Mouse (Mus musculus) natural killer cell, adult 2 months (primary cell): ENCODE results near the gene Dcaf10.
"Not testable (repeated sequence)": the region's sequence is repeated elsewhere in the genome, so short reads cannot be mapped to it uniquely, and the experiment has no call there.

Experiments
- DNase-seq, 2 experiments: peaks; one replicate each; pipeline ENCODE4 v3.0.0; 2022; ENCODE audit warnings: low spot score in 2 of 2

Dcaf10 gene

GRCm38 (mm10) chr4:45341669-45342249 lies at the start of gene Dcaf10:
Dcaf10 (plus strand) TSS chr4:45342101.
- peak; percentile 87 to 91 for DNase-seq

- peak; percentile 59 to 73 for DNase-seq
These were observed 45.0 kb upstream of the Dcaf10 start, which contains the start of gene Trmt10b for GRCm38 (mm10) chr4:45296662-45297564. Trmt10b (plus strand) TSS chr4:45297127.

DNA sequence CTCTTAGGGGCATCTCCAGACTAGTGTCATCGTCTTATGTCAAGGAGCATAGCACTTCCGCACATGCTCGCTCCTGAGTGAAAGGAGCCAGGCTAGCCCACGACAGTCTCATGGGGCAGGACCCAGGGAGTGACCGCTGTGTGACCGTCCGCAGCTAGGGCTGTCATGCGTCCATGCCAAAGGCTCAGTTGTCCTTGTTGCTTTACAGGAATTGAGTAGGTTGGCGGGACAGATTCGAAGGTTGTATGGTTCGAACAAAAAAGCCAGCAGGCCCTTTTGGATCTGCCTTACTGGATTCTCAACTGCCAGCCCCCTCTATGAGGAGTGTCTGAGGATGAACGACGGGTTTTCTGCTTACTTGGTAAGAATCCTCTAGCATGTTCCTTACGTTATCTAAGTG lies 36.4 kb upstream of the Dcaf10 start:
- no peak for DNase-seq

DNA sequence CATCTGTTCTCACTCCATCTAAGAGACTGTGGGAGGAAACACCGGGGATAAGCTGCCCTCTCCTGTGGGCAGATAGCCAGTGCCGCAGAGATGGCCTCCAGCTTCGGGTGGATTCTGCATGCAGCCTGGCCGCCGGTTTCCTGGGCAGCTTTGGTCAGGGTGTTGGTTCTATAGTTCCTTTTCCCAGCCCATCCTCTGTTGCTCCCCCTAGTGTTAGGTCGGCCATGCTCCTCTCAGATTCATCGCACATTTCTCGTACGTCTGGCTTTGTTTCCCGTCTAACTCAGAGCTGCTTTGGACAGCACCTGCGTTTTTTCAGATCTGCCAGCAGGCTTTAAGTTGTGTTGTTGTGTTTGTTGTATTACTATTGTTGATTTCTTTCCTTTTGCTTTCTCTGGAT lies 33.9 kb upstream of the Dcaf10 start:
- DNase-seq: no peak

- DNase-seq: no peak
These were observed 33.3 kb upstream of the Dcaf10 start for GRCm38 (mm10) chr4:45308606-45309005.

GRCm38 (mm10) chr4:45311056-45311455 lies 30.8 kb upstream of the Dcaf10 start:
- DNase-seq: no peak

- peak; percentile 87 to 89 for DNase-seq
These were observed 21.6 kb upstream of the Dcaf10 start for GRCm38 (mm10) chr4:45320159-45320816.

DNA sequence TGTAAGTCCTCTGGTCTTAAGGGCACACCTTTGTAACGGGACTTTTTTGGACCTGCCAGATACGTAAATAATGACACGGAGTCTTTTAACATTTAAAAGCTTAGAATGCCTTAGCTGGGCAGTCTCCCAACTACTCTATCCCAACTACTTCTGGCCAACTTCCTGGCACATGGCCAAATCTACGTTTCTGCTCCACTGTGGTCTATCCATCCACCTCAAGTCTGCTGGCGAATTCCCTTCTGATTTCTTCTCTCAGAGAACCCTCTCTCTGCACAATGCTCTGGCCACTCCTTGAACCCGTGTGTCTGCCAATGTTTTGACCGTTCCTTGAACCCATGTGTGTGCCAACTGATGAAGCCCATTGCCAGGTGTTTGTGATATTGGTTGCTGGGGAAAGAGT lies 10.8 kb upstream of the Dcaf10 start:
- no peak for DNase-seq

DNA sequence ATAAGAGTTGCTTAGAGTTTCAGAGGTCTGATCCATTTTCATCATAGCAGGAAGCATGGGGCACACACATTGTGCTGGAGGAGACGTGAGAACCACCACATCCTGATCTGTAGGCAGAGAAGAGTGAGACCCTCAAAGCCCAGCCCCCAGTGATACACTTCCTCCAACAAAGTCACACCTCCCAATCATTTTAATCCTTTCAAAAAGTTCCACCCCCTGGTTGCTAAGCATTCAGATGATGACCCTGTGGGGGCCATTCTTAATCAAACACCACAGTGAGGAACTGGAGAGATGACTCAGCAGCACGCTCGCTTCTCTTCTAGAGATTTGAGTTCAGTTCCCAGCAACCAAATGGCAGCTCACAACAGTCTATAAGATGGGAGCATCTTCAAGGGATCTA lies 9.4 kb upstream of the Dcaf10 start:
- no peak for DNase-seq

- no peak for DNase-seq
These were observed 675 bp upstream of the Dcaf10 start for GRCm38 (mm10) chr4:45341226-45341625.

DNA sequence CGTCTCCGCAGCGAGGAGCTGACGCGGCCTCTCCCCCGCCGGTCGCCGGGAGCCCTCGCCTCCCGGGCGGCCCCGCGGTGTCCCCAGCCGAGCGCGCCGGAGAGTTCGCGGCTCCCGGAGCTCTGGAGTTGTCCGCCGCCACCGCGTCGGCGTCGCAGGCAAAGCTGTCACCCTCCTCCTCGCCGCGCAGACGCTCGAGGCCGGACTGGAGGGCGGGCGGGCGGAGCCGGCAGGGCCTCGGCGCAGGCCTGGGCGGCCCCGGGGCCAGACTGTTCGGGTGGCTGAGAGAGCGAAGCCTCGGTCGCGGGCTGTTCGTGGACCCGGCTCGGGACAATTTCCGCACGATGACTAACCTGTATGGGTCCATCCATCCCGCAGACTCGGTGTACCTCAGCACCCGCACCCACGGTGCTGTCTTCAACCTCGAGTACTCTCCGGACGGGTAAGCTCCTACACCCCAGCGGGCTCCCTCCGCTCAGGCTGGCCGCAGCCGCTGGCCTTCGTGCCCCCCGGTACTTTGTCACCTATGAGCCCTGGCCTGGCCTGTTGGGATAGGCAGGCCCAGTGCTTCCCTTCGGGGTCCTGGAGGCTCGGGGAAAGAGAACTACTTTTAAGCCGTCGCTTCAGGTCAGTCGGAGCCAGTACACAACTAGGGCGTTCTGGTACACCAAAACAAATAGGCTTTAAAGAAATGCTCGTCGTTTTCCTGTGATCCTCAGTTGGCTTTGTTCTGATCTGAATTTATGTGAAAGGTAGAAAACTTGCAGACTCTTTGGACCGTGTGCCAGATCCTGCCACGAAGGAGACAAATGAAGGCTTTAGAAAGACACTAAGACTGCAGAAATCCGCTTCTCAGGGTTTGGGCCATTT lies 620 bp downstream of the Dcaf10 start, which contains the start of gene Exosc3:
Gene Exosc3 (minus strand): TSS at position 447 of the 870 bp plus-strand sequence.
- peak in 1 of 2 experiments; percentile 33 for DNase-seq

GRCm38 (mm10) chr4:45356653-45357052 lies 14.8 kb downstream of the Dcaf10 start:
- no peak for DNase-seq

GRCm38 (mm10) chr4:45371261-45371660 lies 29.4 kb downstream of the Dcaf10 start:
- DNase-seq: no peak

GRCm38 (mm10) chr4:45374879-45375278 lies 33.0 kb downstream of the Dcaf10 start:
- DNase-seq: no peak

DNA sequence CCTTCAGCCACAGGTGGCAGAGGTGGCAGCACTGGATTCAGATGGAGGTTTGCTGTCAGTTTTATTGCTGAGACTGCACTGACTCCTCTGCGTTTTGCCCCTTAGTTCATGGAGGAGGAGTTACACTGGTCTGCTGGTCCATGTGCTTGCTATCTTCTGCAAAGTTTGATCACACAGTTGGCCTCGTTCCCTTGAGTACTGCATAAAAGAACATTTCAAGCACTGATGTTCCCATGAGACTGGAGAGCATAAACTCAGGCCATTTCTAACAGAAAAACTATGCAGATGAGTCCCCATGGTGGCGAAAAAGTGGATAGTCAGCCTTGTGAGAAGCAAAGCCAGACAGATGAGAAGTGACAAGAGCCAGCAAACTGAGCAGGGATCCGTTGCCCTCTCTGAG lies 34.7 kb downstream of the Dcaf10 start:
- DNase-seq: no peak

GRCm38 (mm10) chr4:45380903-45381580 lies 39.1 kb downstream of the Dcaf10 start:
- DNase-seq: not testable (repeated sequence)

DNA sequence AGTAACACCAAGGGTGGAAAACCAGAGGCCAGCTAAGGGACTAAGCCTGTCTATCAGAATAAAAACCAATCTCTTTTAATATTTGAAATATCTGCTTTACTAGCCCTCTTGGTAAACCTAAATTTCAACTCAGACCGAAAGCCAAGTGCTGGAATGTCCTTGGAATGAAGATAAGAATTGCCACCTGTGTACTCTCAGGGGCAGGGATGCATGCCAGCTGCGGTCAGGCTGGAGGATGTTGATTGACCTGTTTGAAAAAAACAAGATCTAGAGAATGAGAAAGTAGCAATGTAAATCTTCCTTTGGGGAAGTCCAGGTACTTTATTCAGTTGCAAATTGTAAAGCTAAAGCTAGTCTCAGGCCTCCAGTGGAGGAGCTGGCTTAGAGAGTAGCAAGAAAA lies 40.2 kb downstream of the Dcaf10 start:
- not testable (repeated sequence) for DNase-seq

GRCm38 (mm10) chr4:45387296-45387695 lies 45.4 kb downstream of the Dcaf10 start:
- not testable (repeated sequence) for DNase-seq

GRCm38 (mm10) chr4:45392099-45392498 lies 50.2 kb downstream of the Dcaf10 start:
- DNase-seq: no peak

GRCm38 (mm10) chr4:45392572-45392971 lies 50.7 kb downstream of the Dcaf10 start:
- DNase-seq: no peak

- DNase-seq: no peak
These were observed 51.1 kb downstream of the Dcaf10 start for GRCm38 (mm10) chr4:45392994-45393393.
